Mouse (Mus musculus) heart, postnatal 0 days (tissue): ENCODE results near the gene 0610012G03Rik. TPM values are rescaled to one million over a fixed set of nuclear protein-coding genes. Genes with fewer than 3 reads are reported as not detected.

ENCODE experiments used
- ATAC-seq: fragments of 200-750 bp; cut with Nextera tagmentation; 2 replicates; pipeline ENCODE4 v1.8.0; 2017; ENCODE audit warnings: low read depth, moderate number of reproducible peaks, moderate library complexity; ENCODE audit not compliant: insufficient read depth
- DNase-seq: peaks from one replicate; pipeline ENCODE4 v3.0.0-alpha.2; 2016; ENCODE audit warnings: low spot score
- H3K27ac ChIP-seq: fragments of 300-500 bp; sonication (generic); 2 replicates; pipeline ENCODE4 v1.5.1; 2014; ENCODE audit warnings: low read depth, mild to moderate bottlenecking
- H3K27me3 ChIP-seq: fragments of 300-500 bp; sonication (generic); 2 replicates; pipeline ENCODE4 v1.6.1; 2014; ENCODE audit warnings: low read length, mixed read lengths; ENCODE audit not compliant: control insufficient read depth, insufficient read depth
- H3K36me3 ChIP-seq: fragments of 300-500 bp; sonication (generic); replicated peaks from 2 replicates; pipeline ENCODE4 v1.6.1; 2014; ENCODE audit warnings: low read length, mixed read lengths; ENCODE audit not compliant: control insufficient read depth, insufficient read depth
- H3K4me1 ChIP-seq: fragments of 300-500 bp; sonication (generic); 2 replicates; pipeline ENCODE4 v1.6.1; 2014; ENCODE audit warnings: antibody characterized with exemption; ENCODE audit not compliant: control insufficient read depth, insufficient read depth
- H3K4me2 ChIP-seq: fragments of 300-500 bp; sonication (generic); 2 replicates; pipeline ENCODE4 v1.6.1; 2014; ENCODE audit warnings: low read depth, mild to moderate bottlenecking, low read length, moderate library complexity
- H3K4me3 ChIP-seq: fragments of 300-500 bp; sonication (generic); 2 replicates; pipeline ENCODE4 v1.5.1; 2014; ENCODE audit warnings: low read depth, low read length
- H3K9ac ChIP-seq: fragments of 300-500 bp; sonication (generic); replicated peaks from 2 replicates; pipeline ENCODE4 v1.6.1; 2014; ENCODE audit warnings: low read depth, low read length, mixed read lengths
- H3K9me3 ChIP-seq: fragments of 300-500 bp; sonication (generic); replicated peaks from 2 replicates; pipeline ENCODE4 v1.6.1; 2016; ENCODE audit warnings: low read length; ENCODE audit not compliant: control insufficient read depth
- CTCF ChIP-seq: IDR thresholded peaks from 2 replicates; pipeline ENCODE4 v1.5.1; 2016; ENCODE audit warnings: antibody characterized with exemption, control low read depth, low read depth
- EP300 ChIP-seq: IDR thresholded peaks from 2 replicates; pipeline ENCODE4 v1.6.1; 2016; ENCODE audit warnings: antibody characterized with exemption, low read depth
- WGBS: fragments of 180-500 bp; shearing (Covaris S2); extraction: QIAGEN DNeasy Blood & Tissue Kit; methylation state at CpG from one replicate; pipeline ENCODE4 v1.1.7; 2014; 5-methylcytosine and 5-hydroxymethylcytosine counted together
- polyA plus RNA-seq: library from polyadenylated mRNA; unstranded; fragments of >200 nt; fragmentation: Nextera tagmentation; extraction: Ambion mirVana; gene quantifications from 2 replicates; pipeline ENCODE4 v1.2.1, GENCODE M21; 2015
- total RNA-seq: library from RNA; depleted of rRNA; stranded (reverse); fragments of >200 nt; gene quantifications from 2 replicates; pipeline ENCODE4 v1.2.3, GENCODE M21; 2014; ENCODE audit warnings: low replicate concordance; rRNA removed

The 0610012G03Rik gene
- total RNA-seq (141 and 171 TPM in 2 replicates), polyA plus RNA-seq (175 and 190 TPM in 2 replicates)

GRCm38 (mm10) chr16:31948345-31948774 is at the start of gene 0610012G03Rik, which contains the start of gene Ncbp2:
Gene 0610012G03Rik (minus strand): TSS chr16:31948494.
Gene Ncbp2 (plus strand): TSS chr16:31948513.
- H3K27me3 ChIP-seq: no peaks in the 10 kb centered on the region
- no peak for TF ChIP-seq CTCF
- peak; percentile 72; the same call in 1 of the 2 replicates for TF ChIP-seq EP300
- peak within 1 kb of the TSS; percentile 96 for H3K27ac ChIP-seq
- H3K36me3 ChIP-seq: peaks cover 14% of the 10 kb centered on the region; the same call in 1 of the 2 replicates
- under 1% methylated on average over 53 of the region's 55 CpGs for WGBS
- no peaks in the 10 kb centered on the region for H3K9me3 ChIP-seq
- peak within 1 kb of the TSS; percentile 89 for H3K9ac ChIP-seq
- H3K4me3 ChIP-seq: peak within 1 kb of the TSS; percentile 83
- peak; percentile 91 for DNase-seq
- H3K4me1 ChIP-seq: peaks cover 23% of the 10 kb centered on the region
- ATAC-seq: peak; percentile 91
- peak within 1 kb of the TSS; percentile 98 for H3K4me2 ChIP-seq

- H3K4me1 ChIP-seq: 0 out of 2 replicates have a peak, but pooled peaks cover under 1% of the 10 kb centered on the region
- no peak overlapping the region for H3K4me2 ChIP-seq
- no peak for TF ChIP-seq EP300
- no peak for TF ChIP-seq CTCF
- H3K36me3 ChIP-seq: 0 out of 2 replicates have a peak, but pooled peaks cover 9% of the 10 kb centered on the region
- H3K9me3 ChIP-seq: no peaks in the 10 kb centered on the region
- no peak for DNase-seq
- 81% methylated on average over 5 of the region's 5 CpGs for WGBS
- no peak for ATAC-seq
- H3K9ac ChIP-seq: no peak overlapping the region
- H3K4me3 ChIP-seq: no peak overlapping the region
- H3K27ac ChIP-seq: no peak overlapping the region
- H3K27me3 ChIP-seq: no peaks in the 10 kb centered on the region
Observed at GRCm38 (mm10) chr16:31996371-31996770, 48.1 kb upstream of the 0610012G03Rik start.

DNA sequence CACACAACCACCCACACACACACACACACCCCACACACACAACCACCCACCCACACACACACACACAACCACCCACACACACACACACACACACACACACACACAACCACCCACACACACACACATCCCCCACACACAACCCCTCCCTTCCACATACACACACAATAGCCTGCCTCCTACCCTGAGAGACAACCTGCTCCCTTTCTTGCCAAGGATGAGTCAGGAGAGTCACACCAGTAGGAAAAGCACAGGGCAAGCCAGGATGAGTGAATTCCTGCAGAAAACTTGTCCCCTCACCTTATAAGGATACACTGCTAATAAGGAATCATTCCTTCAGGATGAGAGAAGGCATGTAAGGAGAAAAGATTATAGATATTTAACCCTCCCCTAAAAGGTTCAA is 45.7 kb upstream of the 0610012G03Rik start:
- H3K36me3 ChIP-seq: peaks cover 21% of the 10 kb centered on the region
- H3K27me3 ChIP-seq: no peaks in the 10 kb centered on the region
- no peak overlapping the region for H3K4me2 ChIP-seq
- no peak overlapping the region for H3K9ac ChIP-seq
- DNase-seq (no peak), ATAC-seq (no peak)
- H3K27ac ChIP-seq: no peak overlapping the region
- no peak for TF ChIP-seq CTCF
- TF ChIP-seq EP300: no peak
- no peaks in the 10 kb centered on the region for H3K9me3 ChIP-seq
- no peaks in the 10 kb centered on the region for H3K4me1 ChIP-seq
- no peak overlapping the region for H3K4me3 ChIP-seq

DNA sequence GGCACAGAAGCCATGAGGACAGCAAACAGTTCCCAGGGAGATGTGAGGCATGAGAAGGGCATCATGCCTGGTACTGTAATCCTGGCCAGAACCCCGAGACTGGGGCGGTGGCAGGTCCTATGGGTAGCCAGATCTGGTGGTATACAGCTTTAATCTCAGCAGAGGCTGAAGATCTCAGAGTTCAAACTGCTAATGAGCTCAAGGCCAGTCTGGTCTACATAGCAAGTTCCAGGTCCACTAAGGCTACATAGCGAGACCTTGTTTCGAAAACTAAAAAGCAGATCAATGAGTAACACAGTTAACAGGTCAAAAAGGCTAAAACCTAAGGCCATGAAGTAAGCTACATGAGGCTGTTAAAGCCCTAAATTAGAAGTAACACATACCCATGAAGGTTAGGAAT is 44.9 kb upstream of the 0610012G03Rik start:
- H3K4me1 ChIP-seq: no peaks in the 10 kb centered on the region
- no peak overlapping the region for H3K4me3 ChIP-seq
- H3K27me3 ChIP-seq: no peaks in the 10 kb centered on the region
- no peak overlapping the region for H3K9ac ChIP-seq
- TF ChIP-seq CTCF (no peak), EP300 (no peak)
- no peak overlapping the region for H3K4me2 ChIP-seq
- H3K27ac ChIP-seq: no peak overlapping the region
- ATAC-seq: no peak
- no peak for DNase-seq
- no peaks in the 10 kb centered on the region for H3K9me3 ChIP-seq
- peaks cover 23% of the 10 kb centered on the region for H3K36me3 ChIP-seq
- 95% methylated on average over 4 of the region's 4 CpGs for WGBS

- no peak for TF ChIP-seq CTCF
- no peak for TF ChIP-seq EP300
- no peak overlapping the region for H3K27ac ChIP-seq
- no peaks in the 10 kb centered on the region for H3K9me3 ChIP-seq
- no peak overlapping the region for H3K9ac ChIP-seq
- no peak overlapping the region for H3K4me3 ChIP-seq
- WGBS: 53% methylated on average over 1 of the region's 1 CpGs
- no peak for DNase-seq
- peaks cover 25% of the 10 kb centered on the region for H3K36me3 ChIP-seq
- no peak for ATAC-seq
- H3K4me2 ChIP-seq: no peak overlapping the region
- no peaks in the 10 kb centered on the region for H3K4me1 ChIP-seq
- no peaks in the 10 kb centered on the region for H3K27me3 ChIP-seq
Observed at GRCm38 (mm10) chr16:31992039-31992438, 43.7 kb upstream of the 0610012G03Rik start.

GRCm38 (mm10) chr16:31980946-31981345 is 32.7 kb upstream of the 0610012G03Rik start:
- no peak overlapping the region for H3K27ac ChIP-seq
- no peak for TF ChIP-seq EP300
- TF ChIP-seq CTCF: no peak
- no peak for DNase-seq
- no peaks in the 10 kb centered on the region for H3K9me3 ChIP-seq
- peaks cover 35% of the 10 kb centered on the region for H3K36me3 ChIP-seq
- no peaks in the 10 kb centered on the region for H3K27me3 ChIP-seq
- no peak for ATAC-seq
- WGBS: 79% methylated on average over 5 of the region's 5 CpGs
- H3K4me1 ChIP-seq: no peaks in the 10 kb centered on the region
- H3K9ac ChIP-seq: no peak overlapping the region
- no peak overlapping the region for H3K4me3 ChIP-seq
- no peak overlapping the region for H3K4me2 ChIP-seq
